Mouse (Mus musculus): ENCODE data around the gene Trappc13. TPM values are rescaled to one million over a fixed set of nuclear protein-coding genes. Genes with fewer than 3 reads are reported as not detected.

The Trappc13 gene
- total RNA-seq, 2 experiments from 2014 or later, result 29.2 TPM

GRCm38 (mm10) chr13:104114827-104115226, 63.4 kb downstream of the Trappc13 start:
- no peak for DNase-seq

GRCm38 (mm10) chr13:104113782-104114181, 64.5 kb downstream of the Trappc13 start:
- DNase-seq, result no peak

GRCm38 (mm10) chr13:104112266-104112900, 65.9 kb downstream of the Trappc13 start:
- no peak for DNase-seq

- DNase-seq, result no peak
Measured at GRCm38 (mm10) chr13:104110526-104110925, 67.7 kb downstream of the Trappc13 start.

DNA sequence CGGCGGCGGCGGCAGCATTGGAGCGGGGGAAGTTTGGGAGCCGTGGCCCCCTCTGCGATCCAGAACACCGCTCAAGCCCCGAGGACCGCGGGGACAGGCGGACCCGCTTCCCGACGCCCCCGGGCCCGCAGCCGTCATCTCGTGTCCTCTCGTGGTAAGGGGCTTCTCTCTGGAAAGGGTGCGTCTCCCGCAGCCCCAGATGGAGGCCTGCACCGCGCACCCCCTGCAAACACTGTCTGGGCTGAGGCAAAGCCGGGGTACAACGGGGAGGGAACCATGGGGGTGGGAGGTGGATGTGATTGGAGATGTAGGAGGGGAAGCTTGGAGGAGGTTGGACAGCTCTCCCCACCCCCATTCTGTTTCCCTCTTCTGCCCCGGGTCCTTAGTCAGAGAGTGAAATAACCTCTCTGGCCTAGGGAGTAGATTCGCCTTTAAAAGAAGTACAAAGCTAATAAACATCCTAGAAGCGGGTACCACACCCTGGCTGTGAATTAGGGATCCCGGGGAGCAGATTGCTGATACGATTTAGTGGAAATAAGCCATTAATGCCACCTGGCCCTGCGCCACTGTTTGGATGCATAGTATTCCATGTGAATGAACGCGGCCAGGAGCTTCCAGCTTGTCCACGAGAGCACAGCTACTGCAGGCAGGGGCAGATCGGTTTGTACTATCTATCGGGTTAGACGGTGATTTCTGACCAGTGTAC, 68.3 kb downstream of the Trappc13 start:
- DNase-seq, result peak; percentile 51

DNA sequence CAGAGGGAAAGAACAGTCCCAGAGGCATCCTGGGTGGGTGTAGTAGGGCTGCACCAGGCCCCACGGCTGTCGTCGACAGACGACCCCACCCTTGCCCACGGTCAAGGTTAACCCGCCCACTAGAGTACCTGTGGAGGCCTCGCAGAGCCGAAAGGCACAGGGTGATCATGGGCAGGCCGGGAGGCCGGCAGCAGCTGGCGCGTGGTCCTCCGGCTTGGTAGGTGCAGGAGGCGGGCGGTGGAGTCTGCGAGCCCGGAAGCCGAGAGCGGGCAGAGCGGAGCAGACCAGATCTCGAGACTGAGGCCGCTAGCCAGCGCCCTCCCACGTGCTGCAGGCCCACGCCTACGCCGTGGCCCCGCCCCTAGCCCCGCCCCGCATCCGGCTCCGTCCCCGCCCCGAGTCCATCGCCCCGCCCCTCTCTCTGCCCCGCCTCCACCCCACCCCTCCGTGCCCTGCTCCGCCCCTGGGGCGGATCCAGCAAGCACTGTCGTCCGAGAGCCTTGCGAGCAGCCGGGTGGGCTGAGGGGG, 68.9 kb downstream of the Trappc13 start, which contains the start of the genes Nln and Sgtb:
TSS of gene Nln (minus strand) at position 327 of the 528 bp plus-strand sequence.
TSS of gene Sgtb (plus strand) at position 454 of the 528 bp plus-strand sequence.
- peak; percentile 85 for DNase-seq

DNA sequence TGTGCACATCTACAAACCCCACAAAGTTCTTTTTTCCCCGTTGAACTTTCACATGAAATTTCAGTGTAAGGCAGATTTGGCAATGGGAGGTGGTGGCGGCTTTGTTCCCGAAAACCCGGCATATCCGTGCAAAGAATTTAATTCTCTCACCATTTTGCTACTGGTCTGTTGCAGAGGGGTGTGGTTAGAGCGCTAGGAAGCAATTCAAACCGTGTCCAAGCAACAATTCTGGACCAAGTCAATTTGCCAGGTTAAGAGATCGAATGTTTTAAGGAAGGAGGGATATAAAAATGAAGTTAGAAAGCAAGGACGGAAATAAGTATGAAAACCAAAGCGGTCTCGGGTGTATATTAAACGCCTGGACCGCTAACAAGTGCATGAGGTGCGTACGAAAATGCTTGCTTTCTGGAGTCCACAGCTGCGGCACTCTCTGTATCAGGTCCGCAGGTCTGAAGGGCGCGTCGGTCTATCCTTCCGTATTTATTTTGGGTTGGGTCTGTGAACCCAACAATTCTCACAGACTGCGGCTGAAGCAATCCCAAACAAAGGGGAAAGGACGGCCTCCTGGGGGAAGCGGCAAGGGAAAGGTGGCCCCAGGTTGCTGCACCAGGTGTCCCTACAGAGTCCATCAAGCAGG, 69.5 kb downstream of the Trappc13 start:
- no peak for DNase-seq

DNA sequence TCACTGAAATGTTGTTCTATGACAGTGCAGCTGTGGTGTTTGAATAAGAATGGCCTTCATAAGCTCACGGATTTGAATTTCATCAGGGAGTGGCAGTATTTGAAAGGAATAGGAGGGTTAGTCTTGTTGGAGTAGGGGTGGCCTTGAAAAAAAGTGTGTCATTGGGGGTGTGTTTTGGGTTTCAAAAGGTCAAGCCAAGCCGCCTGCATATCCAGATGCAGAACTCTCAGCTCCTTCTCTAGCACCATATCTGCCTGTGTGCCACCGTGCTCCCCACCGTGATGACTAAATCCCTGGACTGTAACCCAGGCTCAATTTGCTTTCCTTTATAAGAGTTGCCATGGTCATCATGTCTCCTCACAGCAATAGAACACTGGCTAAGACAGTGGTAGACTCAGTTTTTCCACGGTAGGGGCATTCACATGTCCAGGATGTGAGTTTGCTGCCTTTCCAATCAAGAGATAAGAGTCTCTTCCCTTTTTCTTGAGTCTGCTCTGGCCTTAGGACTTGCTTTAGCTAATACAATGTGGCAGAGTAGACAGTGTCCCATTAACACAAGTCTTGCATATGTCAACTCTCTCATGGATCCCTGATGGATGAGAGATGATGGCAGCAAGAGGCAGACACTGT, 76.5 kb downstream of the Trappc13 start:
- DNase-seq, result no peak

GRCm38 (mm10) chr13:104100416-104100815, 77.9 kb downstream of the Trappc13 start:
- no peak for DNase-seq

GRCm38 (mm10) chr13:104097190-104097589, 81.1 kb downstream of the Trappc13 start:
- no peak for DNase-seq

DNA sequence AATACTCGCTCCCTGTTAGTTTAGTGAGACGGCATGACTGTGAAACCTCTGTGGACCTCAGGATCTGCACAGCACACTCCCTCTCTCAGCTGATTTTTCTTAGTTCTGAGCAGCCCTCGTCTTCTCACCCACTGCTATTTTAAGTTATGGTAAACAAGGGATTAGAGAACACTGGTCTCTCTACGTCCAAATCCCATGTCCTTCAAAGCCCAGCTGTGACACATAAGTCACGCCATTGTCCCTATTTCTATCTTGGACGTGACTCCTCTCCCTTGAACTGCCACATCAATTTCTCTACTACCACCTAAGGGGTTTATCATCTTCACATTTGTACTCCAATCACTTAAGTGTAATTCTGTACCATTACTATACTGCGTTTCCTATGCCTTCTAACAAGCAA, 82.3 kb downstream of the Trappc13 start:
- DNase-seq, result no peak

DNA sequence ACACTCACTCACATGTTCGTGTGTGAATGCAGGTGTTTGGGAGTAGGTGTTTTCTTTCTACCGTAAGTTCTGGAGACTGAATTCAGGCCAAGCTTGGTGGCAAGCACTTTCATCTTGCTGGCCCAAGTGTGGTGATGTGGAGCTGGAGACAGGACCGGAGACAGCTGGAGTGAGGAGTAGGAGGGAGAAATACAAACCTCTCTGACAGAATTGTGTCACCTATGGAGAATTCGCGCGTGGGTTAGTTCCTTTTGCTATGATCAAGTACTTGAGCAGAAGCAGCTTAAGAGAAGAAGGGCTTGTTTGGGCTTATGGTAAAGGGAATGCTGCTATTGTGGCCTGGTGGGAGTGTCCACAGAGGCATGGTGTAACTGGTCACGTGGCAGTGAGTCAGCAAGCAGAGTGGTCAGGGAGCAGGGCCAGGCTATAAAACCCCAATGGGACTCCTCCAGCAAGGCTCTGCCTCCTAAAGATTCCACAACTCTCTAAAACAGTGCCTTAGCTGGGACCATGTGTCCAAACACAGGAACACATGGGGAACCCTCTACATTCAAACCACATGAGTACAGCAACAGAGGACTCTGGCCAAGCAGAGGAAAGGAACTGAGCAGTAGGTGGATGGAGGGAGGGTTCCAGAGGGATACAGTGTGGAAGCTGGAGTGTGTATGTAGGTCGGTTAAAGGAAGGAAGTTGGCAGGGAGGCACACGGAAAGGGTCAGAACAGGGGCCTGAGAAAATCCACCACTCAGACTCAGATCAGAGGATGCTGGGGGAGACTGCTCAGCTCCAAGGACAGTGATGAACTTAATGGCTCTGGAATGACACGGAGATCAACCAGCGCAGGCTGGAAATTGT, 83.5 kb downstream of the Trappc13 start:
- no peak for DNase-seq

Other genes with a start within 250 kb of the Trappc13 start
- gene Nln, start 68.9 kb downstream of the Trappc13 start, total RNA-seq (2021), result 1 to 10 TPM; 5.6 to 6.7 TPM
- gene Sgtb, start 68.7 kb downstream of the Trappc13 start, total RNA-seq (2021), result under 1 TPM; 0.43 to 0.87 TPM
- gene Trim23, start 328 bp upstream of the Trappc13 start, total RNA-seq (2021), result 10 to 100 TPM; 18.9 to 19.8 TPM
- 1 to 10 TPM in 1 of 2 experiments, under 1 TPM in 1; 0.46 to 1.1 TPM for gene Cenpk, start 50.1 kb upstream of the Trappc13 start, total RNA-seq (2021)
- gene Ppwd1, start 50.4 kb upstream of the Trappc13 start, total RNA-seq (2021), result 1 to 10 TPM; 6.2 to 6.9 TPM
- gene Adamts6, start 109.4 kb upstream of the Trappc13 start, total RNA-seq (2021), result 1 to 10 TPM in 1 of 2 experiments, under 1 TPM in 1; 0.94 to 1.2 TPM